Comparison of ENCODE assay signal across 22 mouse cellular contexts in the genomic region with DNA sequence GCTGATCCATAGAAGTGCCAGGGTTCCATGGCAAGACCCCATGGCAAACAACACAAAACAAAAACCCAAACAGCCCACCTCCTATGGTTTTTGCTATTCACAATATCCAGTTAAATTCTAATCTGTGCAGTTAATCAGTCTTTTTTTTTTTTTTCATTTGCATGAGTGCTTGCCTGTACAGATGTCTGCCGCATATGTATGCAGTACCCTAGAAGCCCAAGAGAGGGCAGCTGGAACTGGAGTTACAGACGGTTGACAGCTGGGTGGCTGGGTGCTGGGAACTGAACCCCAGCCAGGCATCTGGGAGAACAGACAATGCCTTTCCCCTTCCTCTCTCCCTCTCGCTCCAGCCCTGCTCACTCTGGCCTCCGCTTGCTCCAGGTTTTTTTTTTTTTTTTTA. TPM values are rescaled to one million over a fixed set of nuclear protein-coding genes. Genes with fewer than 3 reads are reported as not detected.
A peak's percentile ranks its signal among the peaks of the same experiment; 100 is the strongest.
DNase-seq lines count a peak whose midpoint lies in the region; ATAC-seq and TF ChIP-seq lines count a peak whose summit lies in the region.
"Had no signal": no experiment of that assay in that cellular context is flagged by ENCODE, and none has a peak within 500 bp of the region (broad histone marks: within the 10 kb centered on the region; RNA-seq: fewer than 3 reads in every experiment).

No protein-coding gene starts in this region.

- no peak for TF ChIP-seq CTCF in liver, postnatal 0 days (IDR thresholded peaks at IDR 0.05; ENCODE audit: low read depth)
- TF ChIP-seq CTCF in MEL (IDR thresholded peaks at IDR 0.05 in 2 of 3, conservative IDR thresholded peaks at IDR 0.05 in 1 of 3; ENCODE audit: control insufficient read depth in 1 of 3, insufficient read depth in 1 of 3, low read depth in 2 of 3, low read length in 3 of 3, poor library complexity in 1 of 3, severe bottlenecking in 1 of 3) = peak; percentile 9 to 33 (median 14); a peak in 3 of 6 replicates
- TF ChIP-seq CTCF in small intestine, adult 2 months (IDR thresholded peaks at IDR 0.05; ENCODE audit: extremely low read depth, insufficient read length, insufficient replicate concordance, low read depth, low read length) = peak; percentile 13; the same call in 1 of the 2 replicates

- peak; percentile 55 for DNase-seq in heart, adult 11 months
- DNase-seq in heart, adult 9 months (ENCODE audit: low spot score in 2 of 2) = no peak
- no peak for DNase-seq in liver, postnatal 0 days
- DNase-seq in liver, embryonic 11.5 days (ENCODE audit: low spot score) = no peak
- peak; percentile 47 for DNase-seq in MEL (ENCODE audit: low read depth, low spot score)
- DNase-seq in layer of hippocampus, postnatal 14 days (ENCODE audit: low spot score in 2 of 2) = no peak
- DNase-seq: adrenal gland, postnatal 14 days; cerebellum, adult 18-20 months; kidney, postnatal 10 days; spleen, adult 18-20 months had no signal

- no peaks in the 10 kb centered on the region for H3K4me1 ChIP-seq in liver, postnatal 0 days (ENCODE audit: insufficient read depth)
- H3K4me1 ChIP-seq in liver, embryonic 11.5 days (replicated peaks; ENCODE audit: control insufficient read depth, insufficient read depth, low read length) = no peaks in the 10 kb centered on the region
- no peaks in the 10 kb centered on the region for H3K4me1 ChIP-seq in MEL (ENCODE audit: control insufficient read depth in 1 of 2, insufficient read depth in 2 of 2, low read length in 2 of 2)
- peaks cover 1% of the 10 kb centered on the region; the same call in 1 of the 2 replicates for H3K4me1 ChIP-seq in small intestine, adult 2 months (ENCODE audit: control insufficient read depth, insufficient read depth, insufficient read length, low read length)
- H3K4me1 ChIP-seq: embryonic facial prominence, embryonic 12.5 days; forebrain, embryonic 15.5 days; heart, embryonic 15.5 days; limb, embryonic 15.5 days; lung, embryonic 15.5 days; midbrain, embryonic 13.5 days had no signal

- no peak overlapping the region for H3K9ac ChIP-seq in liver, postnatal 0 days (replicated peaks)
- no peak overlapping the region for H3K9ac ChIP-seq in liver, embryonic 11.5 days (ENCODE audit: low read depth, low read length)
- no peak overlapping the region for H3K9ac ChIP-seq in MEL (ENCODE audit: control insufficient read depth, low read depth, low read length, poor library complexity, severe bottlenecking)
- H3K9ac ChIP-seq: embryonic facial prominence, embryonic 12.5 days; forebrain, embryonic 15.5 days; heart, embryonic 15.5 days; limb, embryonic 15.5 days; lung, embryonic 15.5 days; midbrain, embryonic 13.5 days had no signal

- H3K9me3 ChIP-seq in liver, postnatal 0 days (ENCODE audit: low read length) = no peaks in the 10 kb centered on the region
- H3K9me3 ChIP-seq in liver, embryonic 11.5 days (ENCODE audit: control insufficient read depth, low read length) = no peaks in the 10 kb centered on the region
- no peaks in the 10 kb centered on the region for H3K9me3 ChIP-seq in MEL (replicated peaks; ENCODE audit: insufficient read depth, low read length)
- H3K9me3 ChIP-seq: embryonic facial prominence, embryonic 12.5 days; forebrain, embryonic 15.5 days; G1E; heart, embryonic 15.5 days; limb, embryonic 15.5 days; lung, embryonic 15.5 days; midbrain, embryonic 13.5 days had no signal

- peak overlapping the region; percentile 34; the same call in 1 of the 2 replicates for H3K27ac ChIP-seq in liver, postnatal 0 days (ENCODE audit: low read depth)
- H3K27ac ChIP-seq in liver, embryonic 11.5 days (ENCODE audit: low read depth, low read length) = no peak overlapping the region
- no peak overlapping the region for H3K27ac ChIP-seq in MEL (ENCODE audit: control insufficient read depth, low read depth, low read length)
- no peak overlapping the region for H3K27ac ChIP-seq in small intestine, adult 2 months (ENCODE audit: insufficient read depth, low read depth, low read length)
- H3K27ac ChIP-seq: embryonic facial prominence, embryonic 12.5 days; forebrain, embryonic 15.5 days; heart, embryonic 15.5 days; limb, embryonic 15.5 days; lung, embryonic 15.5 days; midbrain, embryonic 13.5 days had no signal

- TF ChIP-seq RAD21 in MEL (IDR thresholded peaks at IDR 0.05; ENCODE audit: low read depth, low read length) = no peak

- no peak overlapping the region for H3K4me3 ChIP-seq in liver, postnatal 0 days (ENCODE audit: low read depth, low read length)
- H3K4me3 ChIP-seq in liver, embryonic 11.5 days (ENCODE audit: low read depth, low read length) = no peak overlapping the region
- no peak overlapping the region for H3K4me3 ChIP-seq in MEL (ENCODE audit: control insufficient read depth in 1 of 2, insufficient read depth in 1 of 2, low read depth in 2 of 2, low read length in 2 of 2)
- no peak overlapping the region for H3K4me3 ChIP-seq in small intestine, adult 2 months (ENCODE audit: low read depth, low read length)
- H3K4me3 ChIP-seq: embryonic facial prominence, embryonic 12.5 days; forebrain, embryonic 15.5 days; heart, embryonic 15.5 days; limb, embryonic 15.5 days; lung, embryonic 15.5 days; midbrain, embryonic 13.5 days had no signal

- ATAC-seq in liver, postnatal 0 days = no peak
- no peak for ATAC-seq in liver, embryonic 11.5 days (replicated peaks; ENCODE audit: low FRiP score)
- ATAC-seq: forebrain, embryonic 15.5 days; midbrain, embryonic 13.5 days had no signal

- TF ChIP-seq EP300 in liver, postnatal 0 days (IDR thresholded peaks at IDR 0.05; ENCODE audit: low read depth) = no peak
- no peak for TF ChIP-seq EP300 in MEL (IDR thresholded peaks at IDR 0.05; ENCODE audit: low read depth in 1 of 2, low read length in 2 of 2)

- 88% methylated on average over 4 of the region's 4 CpGs for WGBS in liver, postnatal 0 days (ENCODE audit: insufficient replicate concordance)
- WGBS in liver, embryonic 11.5 days = 98% methylated on average over 4 of the region's 4 CpGs
- 94% methylated on average over 4 of the region's 4 CpGs for WGBS in small intestine, adult 2 months

- H3K79me2 ChIP-seq in MEL (ENCODE audit: control insufficient read depth, insufficient read depth, low read length, poor library complexity) = no peaks in the 10 kb centered on the region

- H3K4me2 ChIP-seq in liver, postnatal 0 days (ENCODE audit: low read depth, low read length) = no peak overlapping the region
- no peak overlapping the region for H3K4me2 ChIP-seq in liver, embryonic 11.5 days
- H3K4me2 ChIP-seq: embryonic facial prominence, embryonic 12.5 days; forebrain, embryonic 15.5 days; heart, embryonic 15.5 days; limb, embryonic 15.5 days; lung, embryonic 15.5 days; midbrain, embryonic 13.5 days had no signal

- no peaks in the 10 kb centered on the region for H3K27me3 ChIP-seq in liver, postnatal 0 days (ENCODE audit: insufficient read depth, low read length)
- H3K27me3 ChIP-seq in liver, embryonic 11.5 days (replicated peaks; ENCODE audit: control insufficient read depth, insufficient read depth, low read length) = no peaks in the 10 kb centered on the region
- no peaks in the 10 kb centered on the region for H3K27me3 ChIP-seq in MEL (ENCODE audit: control insufficient read depth in 1 of 2, insufficient read depth in 2 of 2, low read length in 2 of 2)
- H3K27me3 ChIP-seq in small intestine, adult 2 months (ENCODE audit: control insufficient read depth, insufficient read depth, low read length) = no peaks in the 10 kb centered on the region
- H3K27me3 ChIP-seq: embryonic facial prominence, embryonic 12.5 days; forebrain, embryonic 15.5 days; heart, embryonic 15.5 days; limb, embryonic 15.5 days; lung, embryonic 15.5 days; midbrain, embryonic 13.5 days had no signal

- peaks cover 43% of the 10 kb centered on the region for H3K36me3 ChIP-seq in liver, postnatal 0 days (replicated peaks; ENCODE audit: insufficient read depth, low read length)
- H3K36me3 ChIP-seq in liver, embryonic 11.5 days (ENCODE audit: control insufficient read depth, insufficient read depth, low read length) = peaks cover 32% of the 10 kb centered on the region
- H3K36me3 ChIP-seq in MEL (ENCODE audit: control insufficient read depth in 1 of 2, insufficient read depth in 2 of 2, low read length in 2 of 2) = peaks cover 0 to 50% of the 10 kb centered on the region in 2 experiments; a peak in 2 of 4 replicates
- peaks cover 60% of the 10 kb centered on the region for H3K36me3 ChIP-seq in small intestine, adult 2 months (ENCODE audit: control insufficient read depth, insufficient read depth, low read length)

- TF ChIP-seq POLR2A in MEL (IDR thresholded peaks at IDR 0.05; ENCODE audit: control insufficient read depth in 1 of 2, insufficient read depth in 1 of 2, low read depth in 1 of 2, low read length in 2 of 2, poor library complexity in 1 of 2) = no peak
- no peak for TF ChIP-seq POLR2A in small intestine, adult 2 months (IDR thresholded peaks at IDR 0.05; ENCODE audit: low read depth, low read length)

TF ChIP-seq in MEL, 35 proteins besides CTCF, POLR2A, EP300 and RAD21 (continues in another document):
- no peak for TF ChIP-seq MAFK (IDR thresholded peaks at IDR 0.05; ENCODE audit: borderline replicate concordance, low read depth, low read length)
- TF ChIP-seq ZC3H11A (IDR thresholded peaks at IDR 0.05; ENCODE audit: low read depth, low read length) = no peak

RNA-seq across cellular contexts. Expression of gene Fbll1, which starts 14.1 kb away (rescaled TPM):
- not detected in 2 replicates for polyA plus RNA-seq in liver, postnatal 0 days (2015; fragmentation: Nextera tagmentation; extraction: Ambion mirVana)
- not detected in 2 replicates for polyA plus RNA-seq in liver, embryonic 11.5 days (2014; fragmentation: Nextera tagmentation; extraction: Ambion mirVana)
- not detected in 2 replicates for total RNA-seq in MEL (2012; rRNA removed)
- not detected for polyA plus RNA-seq in MEL (2012; ENCODE audit: insufficient read depth in 1 of 2, insufficient read length in 2 of 2, low read depth in 1 of 2, low replicate concordance in 2 of 2, missing spikeins in 1 of 2)
- polyA plus RNA-seq in small intestine, adult 2 months (2012; rRNA removed) = 0.08 and 0.10 TPM in 2 replicates
- 10 to 100 TPM; 47.2 to 49.1 TPM for total RNA-seq in layer of hippocampus, postnatal 14 days (2021)
- total RNA-seq: neutrophil, adult 5-6 weeks had no signal
- polyA plus RNA-seq: G1E; gonadal fat pad, adult 2 months; heart, embryonic 15.5 days; stomach, embryonic 16.5 days; thymus, postnatal 0 days had no signal

RNA-seq across cellular contexts. Expression of gene Pank3, which starts 15.3 kb away (rescaled TPM):
- 4.8 and 5.5 TPM in 2 replicates for polyA plus RNA-seq in liver, postnatal 0 days (2015; fragmentation: Nextera tagmentation; extraction: Ambion mirVana)
- 11.0 and 11.7 TPM in 2 replicates for polyA plus RNA-seq in liver, embryonic 11.5 days (2014; fragmentation: Nextera tagmentation; extraction: Ambion mirVana)
- 18.7 and 20.7 TPM in 2 replicates for total RNA-seq in MEL (2012; rRNA removed)
- polyA plus RNA-seq in MEL (2012; ENCODE audit: insufficient read depth in 1 of 2, insufficient read length in 2 of 2, low read depth in 1 of 2, low replicate concordance in 2 of 2, missing spikeins in 1 of 2) = 10 to 100 TPM; 12.0 to 19.6 TPM
- polyA plus RNA-seq in small intestine, adult 2 months (2012; rRNA removed) = 2.1 and 3.7 TPM in 2 replicates
- total RNA-seq in layer of hippocampus, postnatal 14 days (2021) = 10 to 100 TPM; 56.1 to 56.6 TPM

RNA-seq across cellular contexts. Expression of gene Rars, which starts 49.8 kb away (rescaled TPM):
- 26.9 and 28.3 TPM in 2 replicates for polyA plus RNA-seq in liver, postnatal 0 days (2015; fragmentation: Nextera tagmentation; extraction: Ambion mirVana)
- 137 and 141 TPM in 2 replicates for polyA plus RNA-seq in liver, embryonic 11.5 days (2014; fragmentation: Nextera tagmentation; extraction: Ambion mirVana)
- 251 and 268 TPM in 2 replicates for total RNA-seq in MEL (2012; rRNA removed)
- 100 to 1,000 TPM; 193 to 396 TPM for polyA plus RNA-seq in MEL (2012; ENCODE audit: insufficient read depth in 1 of 2, insufficient read length in 2 of 2, low read depth in 1 of 2, low replicate concordance in 2 of 2, missing spikeins in 1 of 2)
- polyA plus RNA-seq in small intestine, adult 2 months (2012; rRNA removed) = 5.3 and 10.0 TPM in 2 replicates
- 10 to 100 TPM; 46.1 to 46.2 TPM for total RNA-seq in layer of hippocampus, postnatal 14 days (2021)

Comparison
In these comparisons a context has a peak if more than half of its experiments do, and no peak if none do; other contexts are left out.
1. DNase-seq: peak in heart, adult 11 months (single experiment) and MEL (single experiment); none in heart, adult 9 months (0 of 2), liver, postnatal 0 days (single experiment), liver, embryonic 11.5 days (single experiment) and layer of hippocampus, postnatal 14 days (0 of 2).